In genomic region chr12:4480250-4480649, GRCm38 (mm10) we compare ENCODE assay signal across 30 mouse cellular contexts.
"Had no signal": no experiment of that assay in that cellular context is flagged by ENCODE, and none has a peak within 500 bp of the region (broad histone marks: within the 10 kb centered on the region; RNA-seq: fewer than 3 reads in every experiment).

No protein-coding gene starts in this region.

- H3K27me3 ChIP-seq: heart, embryonic 15.5 days; hindbrain, embryonic 13.5 days; hindbrain, embryonic 15.5 days; intestine, embryonic 15.5 days; kidney, embryonic 15.5 days had no signal

- DNase-seq: heart, postnatal 10 days; heart, postnatal 14 days; heart, postnatal 4 days; kidney, adult 11 months; kidney, adult 18-20 months; kidney, adult 2 months; kidney, adult 8-10 months; kidney, adult 9 months; kidney, postnatal 10 days; kidney, postnatal 14 days; kidney, postnatal 25 days; kidney, postnatal 36 days; kidney, postnatal 4 days; layer of hippocampus, adult 9-11 months; layer of hippocampus, postnatal 36 days had no signal

- H3K9ac ChIP-seq: heart, embryonic 12.5 days; heart, embryonic 13.5 days; heart, embryonic 15.5 days; hindbrain, embryonic 12.5 days; hindbrain, embryonic 13.5 days; hindbrain, embryonic 14.5 days; hindbrain, embryonic 15.5 days; intestine, embryonic 15.5 days; kidney, embryonic 15.5 days had no signal

- H3K4me3 ChIP-seq: heart, embryonic 10.5 days; heart, embryonic 12.5 days; heart, embryonic 13.5 days; heart, embryonic 15.5 days; hindbrain, embryonic 10.5 days; hindbrain, embryonic 12.5 days; hindbrain, embryonic 13.5 days; hindbrain, embryonic 15.5 days; intestine, embryonic 15.5 days; kidney, embryonic 15.5 days; layer of hippocampus, adult 2 months; left cerebral cortex, adult 2 months had no signal

- H3K9me3 ChIP-seq: heart, embryonic 10.5 days; heart, embryonic 12.5 days; heart, embryonic 13.5 days; heart, embryonic 15.5 days; hindbrain, embryonic 10.5 days; hindbrain, embryonic 12.5 days; hindbrain, embryonic 13.5 days; hindbrain, embryonic 15.5 days; intestine, embryonic 15.5 days; kidney, embryonic 15.5 days had no signal

- H3K36me3 ChIP-seq: heart, embryonic 10.5 days; heart, embryonic 12.5 days; heart, embryonic 13.5 days; heart, embryonic 15.5 days; hindbrain, embryonic 10.5 days; hindbrain, embryonic 12.5 days; hindbrain, embryonic 13.5 days; hindbrain, embryonic 15.5 days; intestine, embryonic 15.5 days; kidney, embryonic 15.5 days had no signal

- H3K27ac ChIP-seq: heart, embryonic 10.5 days; heart, embryonic 13.5 days; heart, embryonic 15.5 days; hindbrain, embryonic 10.5 days; hindbrain, embryonic 12.5 days; hindbrain, embryonic 13.5 days; hindbrain, embryonic 14.5 days; hindbrain, embryonic 15.5 days; hindbrain, postnatal 0 days; intestine, embryonic 15.5 days; kidney, embryonic 15.5 days; kidney, postnatal 0 days; layer of hippocampus, adult 2 months; left cerebral cortex, adult 2 months had no signal
